Mouse (Mus musculus): ENCODE data around the gene Wfdc10.

The Wfdc10 gene

DNA sequence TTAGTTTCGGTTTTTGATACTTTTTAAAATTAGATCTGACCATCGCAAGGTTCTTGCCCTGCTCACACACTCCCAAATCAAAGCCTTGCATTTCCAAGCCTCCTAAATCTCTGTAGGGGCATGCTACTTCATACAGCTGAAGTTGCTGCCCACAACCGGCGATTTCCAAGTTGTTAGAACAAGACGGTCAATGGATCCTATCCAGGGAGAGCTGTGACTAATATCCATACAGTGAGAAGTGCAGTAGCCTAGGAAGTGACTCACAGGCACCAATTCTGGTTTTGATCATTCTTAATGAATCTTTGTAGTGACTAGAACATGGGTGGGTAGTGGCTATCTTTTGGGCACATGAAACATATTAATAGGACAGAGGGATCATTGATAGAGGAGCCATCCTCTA is 45.9 kb downstream of the Wfdc10 start:
- no peak for DNase-seq (ENCODE audit: low spot score)

GRCm38 (mm10) chr2:164704235-164704634 is 48.4 kb downstream of the Wfdc10 start:
- DNase-seq (ENCODE audit: low spot score), result no peak

DNA sequence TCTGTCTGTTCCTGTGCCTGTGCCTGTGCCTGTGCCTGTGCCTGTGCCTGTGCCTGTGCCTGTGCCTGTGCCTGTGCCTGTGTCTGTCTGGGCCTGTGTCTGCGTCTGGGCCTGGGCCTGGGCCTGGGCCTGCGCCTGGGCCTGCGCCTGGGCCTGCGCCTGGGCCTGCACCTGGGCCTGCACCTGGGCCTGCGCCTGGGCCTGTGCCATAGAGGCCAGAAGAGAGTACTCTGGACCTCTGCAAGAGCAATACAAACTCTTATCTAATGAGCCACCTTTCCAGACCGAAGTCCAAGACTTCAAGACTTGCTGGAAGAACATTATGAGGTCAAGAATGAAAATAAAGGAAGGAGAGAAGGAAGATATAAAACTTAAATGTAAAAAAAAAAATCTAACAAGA is 49.5 kb downstream of the Wfdc10 start:
- no peak for DNase-seq (ENCODE audit: low spot score)

GRCm38 (mm10) chr2:164705991-164706390 is 50.1 kb downstream of the Wfdc10 start:
- DNase-seq (ENCODE audit: low spot score), result no peak

Measured in lung, postnatal 25 days (tissue).